Mouse (Mus musculus): ENCODE results near the gene Tfcp2.

Gene Tfcp2

GRCm38 (mm10) chr15:100551326-100552307 is at the start of gene Tfcp2:
Tfcp2 (minus strand) TSS chr15:100552008.
- peak; percentile 98 for DNase-seq (ENCODE audit: low read depth, low spot score)

GRCm38 (mm10) chr15:100600696-100601272 is 49.0 kb upstream of the Tfcp2 start:
- no peak for DNase-seq (ENCODE audit: low read depth, low spot score)

GRCm38 (mm10) chr15:100600047-100600695 is 48.4 kb upstream of the Tfcp2 start:
- peak; percentile 81 for DNase-seq (ENCODE audit: low read depth, low spot score)

GRCm38 (mm10) chr15:100599276-100600046 is 47.7 kb upstream of the Tfcp2 start, which contains the start of gene Pou6f1:
Pou6f1 (minus strand) TSS chr15:100599984.
- no peak for DNase-seq (ENCODE audit: low read depth, low spot score)

GRCm38 (mm10) chr15:100598883-100599275 is 47.1 kb upstream of the Tfcp2 start:
- peak; percentile 67 for DNase-seq (ENCODE audit: low read depth, low spot score)

- DNase-seq (ENCODE audit: low read depth, low spot score) = no peak
Measured at GRCm38 (mm10) chr15:100598287-100598882, 46.6 kb upstream of the Tfcp2 start.

- no peak for DNase-seq (ENCODE audit: low read depth, low spot score)
Measured at GRCm38 (mm10) chr15:100592817-100593216, 41.0 kb upstream of the Tfcp2 start.

- DNase-seq (ENCODE audit: low read depth, low spot score) = no peak
Measured at GRCm38 (mm10) chr15:100590436-100590835, 38.6 kb upstream of the Tfcp2 start.

GRCm38 (mm10) chr15:100588297-100588696 is 36.5 kb upstream of the Tfcp2 start:
- DNase-seq (ENCODE audit: low read depth, low spot score) = no peak

GRCm38 (mm10) chr15:100587166-100587565 is 35.4 kb upstream of the Tfcp2 start:
- no peak for DNase-seq (ENCODE audit: low read depth, low spot score)

GRCm38 (mm10) chr15:100585931-100586330 is 34.1 kb upstream of the Tfcp2 start:
- no peak for DNase-seq (ENCODE audit: low read depth, low spot score)

GRCm38 (mm10) chr15:100580108-100580507 is 28.3 kb upstream of the Tfcp2 start:
- no peak for DNase-seq (ENCODE audit: low read depth, low spot score)

GRCm38 (mm10) chr15:100577972-100578371 is 26.2 kb upstream of the Tfcp2 start:
- no peak for DNase-seq (ENCODE audit: low read depth, low spot score)

- no peak for DNase-seq (ENCODE audit: low read depth, low spot score)
Measured at GRCm38 (mm10) chr15:100576810-100577209, 25.0 kb upstream of the Tfcp2 start.

GRCm38 (mm10) chr15:100576392-100576791 is 24.6 kb upstream of the Tfcp2 start:
- DNase-seq (ENCODE audit: low read depth, low spot score) = no peak

- no peak for DNase-seq (ENCODE audit: low read depth, low spot score)
Measured at GRCm38 (mm10) chr15:100575366-100575765, 23.6 kb upstream of the Tfcp2 start.

GRCm38 (mm10) chr15:100574378-100574777 is 22.6 kb upstream of the Tfcp2 start:
- no peak for DNase-seq (ENCODE audit: low read depth, low spot score)

- DNase-seq (ENCODE audit: low read depth, low spot score) = no peak
Measured at GRCm38 (mm10) chr15:100573946-100574345, 22.1 kb upstream of the Tfcp2 start.

- DNase-seq (ENCODE audit: low read depth, low spot score) = no peak
Measured at GRCm38 (mm10) chr15:100569239-100569638, 17.4 kb upstream of the Tfcp2 start.

GRCm38 (mm10) chr15:100566531-100566930 is 14.7 kb upstream of the Tfcp2 start:
- DNase-seq (ENCODE audit: low read depth, low spot score) = no peak

Measured in R1 (cell line).